Mouse (Mus musculus) testis, postnatal 10 days (tissue): ENCODE results near the gene Tha1.

ENCODE experiments used
- DNase-seq: peaks from one replicate; pipeline ENCODE4 v3.0.0; 2021; ENCODE audit warnings: low spot score

The Tha1 gene

GRCm38 (mm10) chr11:117824060-117824969 is 49.0 kb downstream of the Tha1 start:
- peak; percentile 87 for DNase-seq

GRCm38 (mm10) chr11:117823411-117823810 is 49.9 kb downstream of the Tha1 start:
- no peak for DNase-seq

- peak; percentile 67 for DNase-seq
Observed at GRCm38 (mm10) chr11:117822728-117823241, 50.5 kb downstream of the Tha1 start.

DNA sequence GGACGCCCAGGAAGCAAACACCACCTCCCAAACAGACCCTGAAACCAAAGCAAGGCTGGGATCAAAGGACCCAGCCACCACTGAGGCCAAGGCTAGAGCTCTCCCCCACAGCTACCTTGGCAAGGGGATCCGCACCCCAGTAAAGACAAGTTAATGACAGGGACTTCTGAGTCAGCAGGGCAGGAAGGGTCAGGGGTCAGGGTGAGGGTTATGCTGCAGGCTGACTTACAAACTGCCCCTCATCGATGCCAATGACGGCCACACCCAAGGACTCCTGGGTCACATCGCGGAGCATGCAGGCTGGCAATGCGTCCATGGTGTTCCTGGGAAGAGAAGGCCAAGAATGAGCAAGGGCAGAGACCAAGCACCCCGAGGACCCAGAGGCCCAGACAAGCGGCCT is 51.4 kb downstream of the Tha1 start:
- DNase-seq: no peak

DNA sequence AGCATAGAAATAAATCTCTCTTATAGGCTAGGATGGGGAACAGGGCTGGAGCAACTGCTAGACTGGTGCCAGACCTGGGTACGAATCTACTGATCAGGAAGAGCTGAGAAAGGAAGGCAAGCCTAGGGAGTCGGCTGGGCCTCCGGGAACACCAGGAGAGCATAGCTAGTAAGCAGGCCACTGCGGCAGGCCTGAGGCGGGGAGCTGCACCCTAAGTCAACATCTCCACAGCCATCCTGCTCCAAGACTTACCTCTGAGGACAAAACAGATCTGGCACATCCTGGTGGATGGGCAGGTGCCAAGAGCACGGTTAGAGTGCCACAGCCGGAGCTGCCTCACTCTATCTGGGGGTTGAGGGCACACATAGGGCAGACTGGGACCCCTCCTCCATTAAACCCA is 53.1 kb downstream of the Tha1 start:
- no peak for DNase-seq

- no peak for DNase-seq
Observed at GRCm38 (mm10) chr11:117819095-117819494, 54.2 kb downstream of the Tha1 start.
